Mouse (Mus musculus): ENCODE data around the gene Nrxn3. TPM values are rescaled to one million over a fixed set of nuclear protein-coding genes. Genes with fewer than 3 reads are reported as not detected.

Nrxn3 gene
- polyA plus RNA-seq, 1 experiment = 5.4 TPM

- peaks cover 9% of the 10 kb centered on the region for H3K4me1 ChIP-seq (ENCODE audit: control insufficient read depth, insufficient read depth, low read length)
- H3K4me3 ChIP-seq (ENCODE audit: control insufficient read depth, low read depth, low read length) = no peak overlapping the region
- TF ChIP-seq POLR2A (IDR thresholded peaks at IDR 0.05; ENCODE audit: control insufficient read depth, low read depth, low read length) (no peak), CTCF (IDR thresholded peaks at IDR 0.05; ENCODE audit: control insufficient read depth, insufficient read depth, insufficient replicate concordance, low read depth, low read length) (no peak)
- no peaks in the 10 kb centered on the region for H3K36me3 ChIP-seq (ENCODE audit: control insufficient read depth, insufficient read depth, low read length)
- no peak overlapping the region for H3K27ac ChIP-seq (ENCODE audit: control insufficient read depth, insufficient read depth, low read depth, low read length)
- H3K27me3 ChIP-seq (ENCODE audit: control insufficient read depth, insufficient read depth, low read length) = no peaks in the 10 kb centered on the region
Observed at GRCm38 (mm10) chr12:90217060-90217459, 1494.4 kb downstream of the Nrxn3 start.

GRCm38 (mm10) chr12:90229062-90229461, 1506.4 kb downstream of the Nrxn3 start:
- Histone ChIP-seq H3K4me3 (ENCODE audit: control insufficient read depth, low read depth, low read length) (no peak overlapping the region), H3K36me3 (ENCODE audit: control insufficient read depth, insufficient read depth, low read length) (no peaks in the 10 kb centered on the region), H3K27me3 (ENCODE audit: control insufficient read depth, insufficient read depth, low read length) (no peaks in the 10 kb centered on the region), H3K27ac (ENCODE audit: control insufficient read depth, insufficient read depth, low read depth, low read length) (no peak overlapping the region), H3K4me1 (ENCODE audit: control insufficient read depth, insufficient read depth, low read length) (no peaks in the 10 kb centered on the region)
- no peak for TF ChIP-seq CTCF (IDR thresholded peaks at IDR 0.05; ENCODE audit: control insufficient read depth, insufficient read depth, insufficient replicate concordance, low read depth, low read length)
- TF ChIP-seq POLR2A (IDR thresholded peaks at IDR 0.05; ENCODE audit: control insufficient read depth, low read depth, low read length) = no peak

GRCm38 (mm10) chr12:90236093-90236492, 1513.4 kb downstream of the Nrxn3 start:
- Histone ChIP-seq H3K36me3 (ENCODE audit: control insufficient read depth, insufficient read depth, low read length) (no peaks in the 10 kb centered on the region), H3K27me3 (ENCODE audit: control insufficient read depth, insufficient read depth, low read length) (no peaks in the 10 kb centered on the region), H3K4me3 (ENCODE audit: control insufficient read depth, low read depth, low read length) (no peak overlapping the region), H3K27ac (ENCODE audit: control insufficient read depth, insufficient read depth, low read depth, low read length) (no peak overlapping the region), H3K4me1 (ENCODE audit: control insufficient read depth, insufficient read depth, low read length) (no peaks in the 10 kb centered on the region)
- TF ChIP-seq POLR2A (IDR thresholded peaks at IDR 0.05; ENCODE audit: control insufficient read depth, low read depth, low read length) = no peak

GRCm38 (mm10) chr12:90260301-90260700, 1537.6 kb downstream of the Nrxn3 start:
- Histone ChIP-seq H3K27me3 (ENCODE audit: control insufficient read depth, insufficient read depth, low read length) (no peaks in the 10 kb centered on the region), H3K4me3 (ENCODE audit: control insufficient read depth, low read depth, low read length) (peak overlapping the region; percentile 61), H3K36me3 (ENCODE audit: control insufficient read depth, insufficient read depth, low read length) (no peaks in the 10 kb centered on the region), H3K4me1 (ENCODE audit: control insufficient read depth, insufficient read depth, low read length) (no peaks in the 10 kb centered on the region), H3K27ac (ENCODE audit: control insufficient read depth, insufficient read depth, low read depth, low read length) (no peak overlapping the region)
- TF ChIP-seq CTCF (IDR thresholded peaks at IDR 0.05; ENCODE audit: control insufficient read depth, insufficient read depth, insufficient replicate concordance, low read depth, low read length) (no peak), POLR2A (IDR thresholded peaks at IDR 0.05; ENCODE audit: control insufficient read depth, low read depth, low read length) (no peak)

GRCm38 (mm10) chr12:90268111-90268510, 1545.4 kb downstream of the Nrxn3 start:
- TF ChIP-seq CTCF (IDR thresholded peaks at IDR 0.05; ENCODE audit: control insufficient read depth, insufficient read depth, insufficient replicate concordance, low read depth, low read length) = no peak
- TF ChIP-seq POLR2A (IDR thresholded peaks at IDR 0.05; ENCODE audit: control insufficient read depth, low read depth, low read length) = no peak
- Histone ChIP-seq H3K4me1 (ENCODE audit: control insufficient read depth, insufficient read depth, low read length) (no peaks in the 10 kb centered on the region), H3K27ac (ENCODE audit: control insufficient read depth, insufficient read depth, low read depth, low read length) (no peak overlapping the region), H3K36me3 (ENCODE audit: control insufficient read depth, insufficient read depth, low read length) (no peaks in the 10 kb centered on the region), H3K4me3 (ENCODE audit: control insufficient read depth, low read depth, low read length) (no peak overlapping the region), H3K27me3 (ENCODE audit: control insufficient read depth, insufficient read depth, low read length) (no peaks in the 10 kb centered on the region)

GRCm38 (mm10) chr12:90270763-90271379, 1548.2 kb downstream of the Nrxn3 start:
- H3K27ac ChIP-seq (ENCODE audit: control insufficient read depth, insufficient read depth, low read depth, low read length) = no peak overlapping the region
- no peaks in the 10 kb centered on the region for H3K4me1 ChIP-seq (ENCODE audit: control insufficient read depth, insufficient read depth, low read length)
- no peaks in the 10 kb centered on the region for H3K27me3 ChIP-seq (ENCODE audit: control insufficient read depth, insufficient read depth, low read length)
- TF ChIP-seq CTCF (IDR thresholded peaks at IDR 0.05; ENCODE audit: control insufficient read depth, insufficient read depth, insufficient replicate concordance, low read depth, low read length) = no peak
- no peak for TF ChIP-seq POLR2A (IDR thresholded peaks at IDR 0.05; ENCODE audit: control insufficient read depth, low read depth, low read length)
- H3K36me3 ChIP-seq (ENCODE audit: control insufficient read depth, insufficient read depth, low read length) = no peaks in the 10 kb centered on the region
- no peak overlapping the region for H3K4me3 ChIP-seq (ENCODE audit: control insufficient read depth, low read depth, low read length)

GRCm38 (mm10) chr12:90274621-90275236, 1552.1 kb downstream of the Nrxn3 start:
- Histone ChIP-seq H3K36me3 (ENCODE audit: control insufficient read depth, insufficient read depth, low read length) (no peaks in the 10 kb centered on the region), H3K27me3 (ENCODE audit: control insufficient read depth, insufficient read depth, low read length) (no peaks in the 10 kb centered on the region), H3K4me1 (ENCODE audit: control insufficient read depth, insufficient read depth, low read length) (no peaks in the 10 kb centered on the region), H3K4me3 (ENCODE audit: control insufficient read depth, low read depth, low read length) (no peak overlapping the region), H3K27ac (ENCODE audit: control insufficient read depth, insufficient read depth, low read depth, low read length) (no peak overlapping the region)
- TF ChIP-seq CTCF (IDR thresholded peaks at IDR 0.05; ENCODE audit: control insufficient read depth, insufficient read depth, insufficient replicate concordance, low read depth, low read length) (no peak), POLR2A (IDR thresholded peaks at IDR 0.05; ENCODE audit: control insufficient read depth, low read depth, low read length) (no peak)
